Mouse (Mus musculus): ENCODE measurements at regions not wholly inside any gene's neighbourhood (a gene's known extent, or its start where the extent isn't known, plus 50 kb on each side); places are given as distances from the start of the nearest gene placed in this dataset.

DNA sequence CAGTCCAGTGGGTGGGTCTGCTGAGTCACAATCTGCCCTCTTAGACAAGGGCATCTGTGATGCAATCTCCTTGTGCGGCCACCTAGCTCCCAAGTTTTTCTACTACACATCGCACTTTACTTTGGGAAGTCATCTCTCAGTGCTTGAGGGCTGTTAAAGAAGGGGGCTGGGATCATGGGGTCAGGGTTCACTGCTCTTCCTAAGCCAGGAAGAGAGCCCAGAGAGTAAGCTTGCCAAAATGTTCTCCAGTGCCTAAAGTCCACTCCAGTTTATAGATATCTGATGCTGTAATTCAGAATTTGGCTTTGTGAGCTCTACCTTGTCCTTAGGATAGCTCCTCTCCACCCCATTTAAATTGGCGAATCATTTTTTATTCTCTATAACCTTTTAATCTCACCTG, 347.2 kb downstream of the Zfp619 start:
- DNase-seq (ENCODE audit: low read depth, low spot score): no peak

DNA sequence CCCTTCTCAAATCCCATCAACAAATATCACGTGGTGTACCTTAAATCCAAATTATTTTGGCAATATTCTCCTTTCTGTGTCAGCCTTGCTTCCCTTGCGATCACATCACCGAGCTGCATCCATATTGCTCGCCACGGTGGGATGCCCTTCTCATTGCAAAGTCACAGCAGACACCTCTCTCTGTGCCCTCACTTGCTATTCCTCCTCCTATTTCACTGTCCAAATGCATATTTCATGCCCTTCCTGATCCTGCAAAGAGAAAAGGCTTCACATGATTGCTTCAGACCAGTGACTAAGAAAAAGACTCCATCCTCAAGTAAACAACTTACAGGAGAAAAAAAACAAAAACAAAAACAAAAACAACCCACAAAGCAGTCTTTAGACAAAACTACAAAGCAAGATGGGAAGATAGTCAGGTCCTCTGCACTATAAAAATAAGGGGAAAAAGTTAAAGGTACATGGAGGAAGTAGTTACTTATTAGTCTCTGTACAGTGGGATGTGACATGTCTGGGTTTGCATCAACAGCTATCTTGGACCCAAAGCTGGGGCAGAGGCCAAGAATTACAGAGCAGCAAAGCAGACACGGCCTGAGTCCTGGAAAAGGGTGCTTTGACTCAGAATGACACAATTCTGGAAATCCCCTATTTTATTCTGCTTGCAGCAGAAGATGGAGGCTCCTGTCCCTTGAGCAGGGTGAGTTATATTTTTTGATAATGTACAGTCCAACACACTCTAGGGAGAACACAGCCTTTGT, 349.3 kb downstream of the Zfp619 start:
- DNase-seq (ENCODE audit: low read depth, low spot score): no peak

DNA sequence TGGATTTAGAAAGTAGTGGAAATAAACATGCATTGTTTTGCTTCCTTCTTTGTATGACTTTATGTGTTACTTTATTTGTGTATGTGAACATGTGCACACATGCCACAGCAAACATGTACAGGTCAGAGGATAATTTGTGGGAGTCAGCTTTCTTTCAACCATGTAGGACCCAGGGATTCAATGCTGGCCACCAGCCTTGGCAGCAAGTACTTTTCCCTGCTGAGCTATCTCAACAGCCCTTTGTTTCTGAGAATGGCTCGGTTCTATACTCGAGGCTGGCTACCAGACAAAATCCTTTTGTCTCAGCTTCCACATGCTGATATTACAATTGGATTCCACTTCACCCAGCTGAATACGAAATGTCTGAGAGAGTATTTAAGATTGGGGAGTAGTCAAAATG, 349.9 kb downstream of the Zfp619 start:
- no peak for DNase-seq (ENCODE audit: low read depth, low spot score)

DNA sequence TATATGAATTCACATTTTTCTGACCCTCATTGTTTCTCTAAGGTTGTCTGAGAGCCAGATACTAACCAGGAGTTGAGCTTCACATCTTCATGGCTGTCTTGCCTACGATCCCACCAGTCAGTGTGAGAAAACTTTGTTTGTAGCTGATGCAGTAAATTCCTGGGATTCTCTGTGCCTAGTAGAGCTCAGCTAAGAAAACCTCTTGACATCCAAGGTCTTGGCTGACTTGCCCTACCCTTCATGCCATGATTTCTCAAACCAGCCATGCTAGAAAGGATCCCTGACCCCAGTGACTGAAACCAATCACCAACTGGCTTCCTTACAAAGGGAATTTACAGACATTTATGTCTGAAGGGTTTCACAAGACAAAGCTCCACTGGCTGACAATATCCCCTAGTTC, 364.5 kb downstream of the Zfp619 start:
- DNase-seq (ENCODE audit: low read depth, low spot score): no peak

DNA sequence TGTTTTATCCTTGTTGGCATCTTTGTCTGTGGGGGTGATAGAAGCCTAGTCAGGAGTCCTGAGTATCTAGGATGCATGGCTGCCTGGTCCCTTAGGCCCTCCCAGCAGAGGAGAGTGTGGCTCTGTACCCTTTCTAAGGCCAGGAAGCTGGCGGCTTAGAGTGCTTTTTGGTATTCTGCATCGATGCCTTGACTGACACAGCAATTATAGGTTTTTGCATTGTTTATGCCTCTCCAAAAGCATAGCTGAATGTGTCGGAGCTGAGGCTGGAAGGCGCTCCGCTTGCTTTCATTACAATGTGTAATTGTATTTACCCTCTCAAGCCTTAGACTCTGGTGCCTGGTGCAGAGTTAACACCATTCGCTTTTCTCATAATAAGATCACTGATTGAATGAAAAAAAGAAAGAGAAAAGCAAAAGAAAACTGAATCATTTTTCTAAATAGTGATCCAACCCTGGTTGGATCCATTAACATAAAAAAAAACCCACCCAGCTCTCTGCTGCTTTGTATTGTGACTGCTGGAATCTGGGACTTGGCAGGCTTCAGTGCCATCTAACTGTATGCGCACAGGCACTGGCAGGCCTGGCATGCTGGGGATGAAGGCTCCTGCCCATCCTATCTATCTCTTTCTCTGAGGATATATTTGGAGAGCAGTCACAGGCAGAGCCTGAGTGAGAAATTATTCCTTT, 376.8 kb downstream of the Zfp619 start:
- DNase-seq (ENCODE audit: low read depth, low spot score): no peak

DNA sequence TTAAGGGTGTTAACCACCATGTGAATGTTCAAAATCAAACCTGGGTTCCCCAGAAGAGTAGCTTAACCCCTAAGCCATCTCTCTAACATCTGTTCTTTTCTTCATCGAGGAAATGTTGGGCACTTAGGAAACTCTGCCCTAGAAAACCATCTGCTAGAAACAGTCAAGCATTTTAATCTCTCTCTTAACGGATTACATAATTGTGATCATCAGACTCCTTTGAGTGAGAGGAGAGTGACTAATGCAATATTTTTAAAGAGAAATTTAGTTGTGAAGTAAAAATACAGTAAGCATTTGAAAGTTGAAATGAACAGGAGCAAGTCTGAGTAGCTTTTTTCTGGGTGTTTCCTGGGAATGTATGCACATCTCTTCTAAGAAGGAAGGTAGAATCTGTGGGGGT, 379.4 kb downstream of the Zfp619 start:
- no peak for DNase-seq (ENCODE audit: low read depth, low spot score)

DNA sequence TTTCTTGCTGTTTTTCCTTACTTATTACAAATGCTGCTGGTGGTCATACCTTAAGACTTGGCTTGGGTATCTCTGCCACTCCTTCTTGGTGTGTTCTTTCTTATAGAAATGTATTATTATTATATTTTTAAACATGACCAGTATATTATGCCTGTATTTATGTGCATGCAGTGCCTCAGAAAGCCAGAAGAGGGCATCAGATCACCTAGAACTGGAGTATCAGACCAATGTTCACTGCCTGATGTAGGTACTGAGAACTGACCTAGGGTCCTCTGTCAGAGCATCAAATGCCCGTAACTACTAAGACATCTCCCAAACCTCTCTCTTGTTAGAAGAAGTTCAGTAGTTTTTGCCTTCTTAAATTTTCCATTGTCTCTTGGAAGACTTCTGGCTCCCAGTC, 380.7 kb downstream of the Zfp619 start:
- DNase-seq (ENCODE audit: low read depth, low spot score): no peak

DNA sequence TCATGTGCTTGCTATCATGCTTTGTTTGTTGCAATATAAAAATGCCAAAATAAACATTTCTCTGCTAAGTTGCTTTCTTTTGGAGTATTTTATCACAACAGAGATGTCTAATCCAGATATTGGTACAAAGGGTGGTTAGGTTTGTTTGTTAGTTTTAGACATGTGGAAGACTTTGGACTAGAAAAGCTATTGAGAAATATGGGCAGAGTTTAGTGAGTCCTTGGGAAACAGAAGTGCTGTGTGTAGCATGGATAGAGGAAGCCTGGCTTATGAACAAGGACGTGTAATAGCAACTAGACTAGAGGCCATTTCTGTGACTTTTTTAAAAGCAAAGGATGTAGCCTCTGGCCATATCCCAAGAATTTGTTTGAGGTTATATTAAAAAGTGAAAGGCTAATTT, 416.4 kb downstream of the Zfp619 start:
- DNase-seq (ENCODE audit: low read depth, low spot score): no peak

DNA sequence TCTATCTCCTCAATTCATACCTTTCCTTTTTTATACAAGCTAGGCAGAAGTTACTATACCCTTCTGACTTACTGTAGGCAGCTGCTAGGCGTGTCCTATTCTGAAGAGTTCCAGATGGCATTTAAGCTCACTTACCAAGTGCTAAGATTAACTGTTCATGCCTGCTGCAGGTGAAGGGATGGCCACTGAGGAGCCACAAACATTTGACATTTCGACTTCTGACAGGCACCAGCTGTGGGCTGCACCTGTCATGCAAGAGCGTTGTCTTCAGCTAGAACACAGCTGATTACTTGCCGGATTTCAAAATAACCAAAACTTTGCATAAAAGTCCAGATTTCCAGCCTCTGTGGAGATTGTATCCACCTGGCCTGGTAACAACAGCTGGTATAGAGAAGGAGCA, 419.7 kb downstream of the Zfp619 start:
- DNase-seq (ENCODE audit: low read depth, low spot score): no peak

DNA sequence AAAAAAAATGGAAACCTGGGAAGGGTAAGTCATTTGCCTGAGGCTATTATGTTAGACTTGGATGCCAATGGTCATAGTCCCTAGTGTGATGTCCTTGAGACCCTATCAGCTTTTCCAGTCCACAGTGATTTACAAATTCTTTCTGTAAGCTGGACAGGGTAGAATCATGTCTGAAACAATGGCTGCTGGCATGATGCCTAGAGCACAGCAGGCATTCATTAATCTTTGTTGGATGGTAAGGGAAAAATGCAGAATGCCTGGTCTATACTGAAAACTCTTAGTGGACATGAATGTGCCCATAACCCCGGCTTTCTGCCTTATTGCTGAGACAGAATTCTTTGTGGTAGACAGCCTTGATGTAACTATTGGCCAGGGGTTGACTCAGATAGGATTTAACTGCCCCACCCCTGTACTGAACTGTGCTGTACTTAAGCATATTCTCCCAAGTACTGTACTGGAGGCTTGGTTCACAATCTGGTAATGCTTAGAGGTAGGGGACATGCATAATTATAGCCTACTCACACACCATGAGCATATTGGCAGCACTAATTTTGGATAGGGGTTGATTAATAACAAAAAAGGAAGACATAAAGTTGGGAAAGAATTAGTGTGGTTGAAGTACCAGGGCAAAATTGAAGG, 424.8 kb downstream of the Zfp619 start:
- no peak for DNase-seq (ENCODE audit: low read depth, low spot score)

DNA sequence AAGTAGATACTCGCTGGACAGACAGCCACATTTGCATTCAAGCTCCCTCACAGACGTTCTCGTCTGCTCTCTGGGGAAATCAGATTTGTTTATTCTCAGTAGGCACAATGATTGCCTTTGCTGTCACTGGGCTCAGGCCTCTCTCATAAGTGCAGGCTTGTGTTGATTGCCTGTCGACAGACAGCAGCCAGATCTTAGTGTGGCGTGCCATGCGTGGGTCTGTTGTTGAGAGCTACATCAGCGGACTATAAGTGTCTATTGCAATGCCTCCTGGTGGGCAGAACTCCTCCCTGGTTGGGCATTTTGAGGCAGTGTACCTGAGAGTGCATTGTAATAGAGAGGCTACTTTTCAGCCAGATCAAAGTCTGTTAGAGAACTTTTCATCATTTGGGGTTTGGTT, 436.5 kb downstream of the Zfp619 start:
- no peak for DNase-seq (ENCODE audit: low read depth, low spot score)

DNA sequence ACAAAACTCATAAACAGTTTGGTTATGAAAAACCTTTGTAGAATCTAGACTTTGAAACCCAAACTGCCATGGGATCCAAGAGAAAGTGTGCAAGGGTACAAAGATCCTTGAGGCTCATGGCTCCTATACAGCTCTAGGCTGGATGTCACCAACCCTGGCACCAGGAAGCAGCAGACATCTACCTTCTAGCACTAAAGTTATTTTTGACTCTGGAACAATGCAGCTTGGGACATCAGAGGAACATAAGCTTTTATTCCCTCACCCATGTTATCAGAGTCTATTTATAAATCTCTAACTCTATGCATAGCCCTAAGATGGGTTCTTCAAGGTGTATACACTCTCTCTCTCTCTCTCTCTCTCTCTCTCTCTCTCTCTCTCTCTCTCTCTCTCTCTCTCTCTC, 437.4 kb downstream of the Zfp619 start:
- no peak for DNase-seq (ENCODE audit: low read depth, low spot score)

DNA sequence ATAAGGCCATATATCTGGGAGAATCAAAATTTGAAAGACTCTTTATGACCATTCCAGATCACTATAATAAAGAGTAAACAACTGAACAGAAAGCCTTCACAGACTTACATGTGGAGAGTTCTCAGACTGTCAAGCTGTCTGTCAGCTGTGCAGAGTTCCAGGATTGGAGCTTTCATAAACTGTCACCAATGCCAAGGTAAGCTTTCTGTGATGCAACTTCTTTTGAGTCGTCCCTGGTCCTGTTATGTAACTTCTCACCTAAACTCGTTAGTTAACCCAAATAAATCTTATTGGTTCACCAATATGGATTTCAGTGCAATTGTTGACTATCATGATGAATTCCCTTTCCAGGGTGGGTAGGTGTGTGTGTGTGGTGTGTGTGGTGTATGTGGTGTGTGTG, 460.6 kb downstream of the Zfp619 start:
- DNase-seq (ENCODE audit: low read depth, low spot score): no peak

DNA sequence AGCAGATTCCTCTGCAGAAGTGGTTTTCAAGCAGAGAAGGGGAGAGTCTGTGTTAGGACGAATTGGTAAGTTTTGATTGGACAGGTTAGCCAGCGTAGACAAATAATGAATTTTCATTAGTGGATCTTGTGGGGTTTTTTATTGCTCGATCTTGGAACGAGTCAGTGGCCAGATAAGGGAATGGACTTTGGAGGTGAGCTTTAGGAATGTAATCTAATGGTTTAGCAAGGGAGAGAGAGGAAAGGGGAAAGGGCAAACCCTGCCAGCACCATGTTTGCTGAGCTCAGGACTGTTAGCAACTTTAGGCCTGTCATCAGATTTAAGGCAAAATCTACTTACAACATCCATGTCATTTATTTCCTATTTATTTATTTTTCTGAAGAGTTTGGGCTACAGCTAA, 464.1 kb downstream of the Zfp619 start:
- no peak for DNase-seq (ENCODE audit: low read depth, low spot score)
